Mouse (Mus musculus): ENCODE data around the gene Gm11985. TPM values are rescaled to one million over a fixed set of nuclear protein-coding genes. Genes with fewer than 3 reads are reported as not detected.

The Gm11985 gene
- polyA plus RNA-seq (2017; shearing (Covaris generic)), result not detected

DNA sequence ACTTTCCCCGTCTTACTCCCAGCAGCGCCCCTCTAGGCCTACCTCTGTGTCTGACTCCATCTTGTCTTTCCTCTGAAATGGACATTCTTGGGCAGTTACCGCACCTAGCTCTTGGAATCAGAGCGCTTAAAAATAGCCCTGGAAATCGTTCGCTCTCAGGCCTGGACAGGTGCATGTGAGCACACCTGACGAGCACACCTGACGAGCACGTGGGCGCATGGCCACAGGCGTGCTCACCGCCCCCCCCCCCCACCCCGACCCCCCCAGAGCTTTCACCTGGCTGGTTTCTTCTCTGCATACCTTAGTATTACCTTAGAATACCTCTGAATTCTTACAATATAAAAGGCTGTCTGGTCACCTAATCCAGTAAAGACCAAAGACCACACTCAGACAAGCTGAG lies at the start of gene Gm11985:
Gene Gm11985 (minus strand): TSS at position 101 of the 400 bp plus-strand sequence.

DNA sequence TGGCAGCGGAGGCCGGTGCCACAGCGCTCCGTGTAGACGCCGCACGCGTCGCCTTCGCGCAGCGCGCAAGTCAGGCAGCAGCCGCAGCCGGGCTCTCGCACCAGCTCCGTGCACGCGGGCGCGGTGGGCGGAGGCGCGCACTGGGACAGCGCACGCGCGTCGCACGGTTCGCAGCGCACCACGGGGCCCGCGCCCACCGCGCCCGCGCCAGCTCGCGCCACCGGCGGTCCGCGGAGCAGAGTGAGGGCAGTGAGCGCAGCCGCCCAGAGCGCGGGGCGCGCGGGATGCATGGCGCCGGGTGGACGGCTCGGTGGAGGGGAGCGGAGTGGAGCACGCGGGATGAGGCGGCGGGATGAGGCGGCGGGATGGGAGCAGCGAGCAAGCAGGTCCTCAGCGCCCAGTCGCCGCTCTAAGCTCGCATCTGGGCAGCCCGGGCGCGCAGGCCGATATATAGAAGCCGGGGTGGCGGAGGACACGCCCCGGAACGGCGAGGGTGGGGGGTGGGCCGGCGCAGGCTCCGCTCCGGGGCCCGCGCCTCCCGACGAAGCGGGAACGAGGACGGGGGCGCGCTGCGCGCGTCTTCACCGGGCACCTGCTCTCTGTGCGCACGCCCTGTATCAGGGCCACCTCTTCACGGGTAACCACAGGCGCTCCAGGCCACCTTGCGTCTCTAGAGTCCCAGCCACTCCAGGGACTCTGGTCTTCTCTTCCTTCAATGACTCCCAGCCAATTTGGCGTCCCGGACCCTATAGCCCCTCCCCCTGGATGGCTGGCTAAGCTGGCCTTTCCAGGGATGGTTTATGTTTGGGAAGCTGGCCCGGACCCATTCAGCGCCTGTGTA lies 25.4 kb upstream of the Gm11985 start, which contains the start of gene Igfbp3:
Gene Igfbp3 (minus strand): TSS at position 423 of the 841 bp plus-strand sequence.

DNA sequence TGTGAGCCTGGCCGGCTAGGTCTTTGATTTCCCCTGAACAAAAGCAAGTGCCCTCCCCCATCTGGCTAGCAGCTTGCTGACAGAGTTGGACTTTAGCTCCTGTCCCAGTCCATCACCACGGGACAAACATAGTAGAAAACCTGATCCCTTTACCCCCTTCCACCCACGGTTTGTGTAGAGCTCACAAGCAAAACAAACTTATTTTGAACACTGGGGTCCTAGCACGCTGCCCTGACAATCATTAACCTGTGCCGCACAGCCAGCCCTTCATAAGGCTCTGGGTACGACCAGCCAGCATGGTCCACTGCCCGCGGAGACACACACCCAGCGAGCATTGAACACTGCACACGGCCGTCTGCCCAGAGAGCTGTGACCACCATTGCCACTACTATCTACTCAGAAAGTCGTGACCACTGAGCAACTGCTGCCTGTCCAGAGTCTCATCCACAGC lies 9.1 kb upstream of the Gm11985 start, which contains the start of gene Igfbp1:
Gene Igfbp1 (plus strand): TSS at position 292 of the 451 bp plus-strand sequence.

Other genes with a start within 250 kb of the Gm11985 start
- 0.02 TPM for gene Adcy1, start 125.1 kb downstream of the Gm11985 start, polyA plus RNA-seq (2017; shearing (Covaris generic))
- gene Igfbp1, start 9.2 kb upstream of the Gm11985 start, polyA plus RNA-seq (2017; shearing (Covaris generic)), result not detected
- gene Igfbp3, start 25.4 kb upstream of the Gm11985 start, polyA plus RNA-seq (2017; shearing (Covaris generic)), result not detected